Mouse (Mus musculus): ENCODE results near the gene Hoxa2.

DNA sequence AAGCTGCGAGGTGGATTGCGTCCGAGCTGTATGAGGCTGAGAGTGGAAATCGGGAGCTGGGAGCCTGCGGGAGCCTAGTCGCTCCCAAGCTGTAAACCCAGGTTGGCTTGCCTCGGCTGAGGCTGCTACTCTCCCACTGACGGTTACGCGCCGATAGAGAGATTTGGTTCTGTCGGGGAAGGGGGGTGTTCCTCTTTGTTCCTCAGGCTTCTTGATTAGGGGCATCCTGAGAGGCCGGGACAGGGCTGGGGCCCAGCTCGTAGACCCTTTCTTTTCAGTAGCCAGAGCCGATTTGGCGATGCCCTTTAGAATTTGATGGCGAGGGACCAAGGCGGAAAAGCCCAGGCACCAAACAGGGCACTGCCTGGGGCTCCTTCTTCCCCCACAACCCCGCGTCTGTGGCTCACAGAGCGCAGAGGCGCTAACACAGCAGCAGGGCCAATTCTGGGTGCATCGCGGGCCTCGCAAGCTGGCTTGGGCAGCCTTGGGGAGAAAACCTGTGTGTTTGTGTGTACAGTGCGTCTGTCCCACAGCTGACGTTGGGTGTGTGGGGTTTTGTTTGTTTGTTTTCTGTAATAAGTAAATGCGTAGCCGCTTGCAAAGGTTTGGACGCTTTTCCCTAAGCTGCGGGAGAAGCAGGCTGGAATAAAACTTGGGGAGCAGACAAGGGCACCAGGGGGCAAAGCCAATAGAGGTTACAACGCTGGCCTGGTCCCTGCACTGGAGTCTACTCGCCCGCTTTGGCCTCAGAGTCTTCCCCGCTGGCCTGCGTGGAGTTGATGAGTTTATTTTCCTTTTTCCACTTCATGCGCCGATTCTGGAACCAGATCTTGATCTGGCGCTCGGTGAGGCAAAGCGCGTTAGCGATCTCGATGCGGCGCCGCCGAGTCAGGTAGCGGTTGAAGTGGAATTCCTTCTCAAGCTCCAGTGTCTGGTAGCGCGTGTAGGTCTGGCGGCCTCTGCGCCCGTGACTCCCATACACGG, 41.3 kb upstream of the Hoxa2 start:
- TF ChIP-seq ZNF384 (IDR thresholded peaks at IDR 0.05; ENCODE audit: low read depth, low read length): no peak
- TF ChIP-seq ZC3H11A (IDR thresholded peaks at IDR 0.05; ENCODE audit: borderline replicate concordance, low read depth, low read length): no peak
- no peak for TF ChIP-seq MAFK (IDR thresholded peaks at IDR 0.05; ENCODE audit: insufficient read depth, low read depth, low read length)
- TF ChIP-seq CHD2 (IDR thresholded peaks at IDR 0.05; ENCODE audit: low read depth, low read length): no peak

Measured in ES-E14 (cell line).